Comparison of ENCODE assay signal across 30 mouse cellular contexts in the genomic region with DNA sequence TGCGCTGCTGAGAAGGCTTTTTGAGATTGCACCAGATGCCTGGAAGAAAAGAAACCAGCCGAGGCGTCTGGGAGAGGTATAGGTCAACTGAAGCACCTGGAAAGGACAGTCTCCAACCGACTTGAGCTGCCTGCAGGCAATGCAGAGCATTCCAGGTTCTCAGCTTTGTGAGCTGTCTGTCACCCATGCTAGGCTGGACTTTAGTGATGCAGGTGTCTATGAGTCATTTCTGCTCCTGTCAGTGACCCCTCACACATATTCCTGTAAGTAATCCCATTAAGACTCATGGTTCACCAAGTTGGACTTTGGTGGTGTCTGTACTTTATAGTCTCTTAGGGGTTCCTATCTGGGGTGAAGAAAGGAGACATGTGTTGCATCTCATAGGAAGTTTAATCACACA. TPM values are rescaled to one million over a fixed set of nuclear protein-coding genes. Genes with fewer than 3 reads are reported as not detected.
DNase-seq lines count a peak whose midpoint lies in the region; ATAC-seq and TF ChIP-seq lines count a peak whose summit lies in the region.
"Had no signal": no experiment of that assay in that cellular context is flagged by ENCODE, and none has a peak within 500 bp of the region (broad histone marks: within the 10 kb centered on the region; RNA-seq: fewer than 3 reads in every experiment).

No protein-coding gene starts in this region.

- no peak for ATAC-seq in kidney, embryonic 16.5 days (ENCODE audit: low FRiP score, low TSS enrichment)
- no peak for ATAC-seq in liver, postnatal 0 days
- ATAC-seq in intestine, postnatal 0 days: peak; percentile 87
- ATAC-seq: CD4-positive, CD25-positive, alpha-beta regulatory T cell, adult 4 months; forebrain, embryonic 13.5 days; forebrain, embryonic 16.5 days had no signal

- H3K4me1 ChIP-seq in kidney, adult 2 months (ENCODE audit: control insufficient read depth, insufficient read depth, low read length): peaks cover 16% of the 10 kb centered on the region
- H3K4me1 ChIP-seq in kidney, embryonic 16.5 days (ENCODE audit: insufficient read depth, low read length): 0 out of 2 replicates have a peak, but pooled peaks cover 6% of the 10 kb centered on the region
- peaks cover 36% of the 10 kb centered on the region for H3K4me1 ChIP-seq in liver, adult 2 months (ENCODE audit: control insufficient read depth, insufficient read depth, low read length)
- peaks cover 38% of the 10 kb centered on the region for H3K4me1 ChIP-seq in liver, postnatal 0 days (ENCODE audit: insufficient read depth)
- H3K4me1 ChIP-seq in intestine, postnatal 0 days (replicated peaks; ENCODE audit: control insufficient read depth, insufficient read depth, low read length): 0 out of 2 replicates have a peak, but pooled peaks cover 3% of the 10 kb centered on the region
- peaks cover 10% of the 10 kb centered on the region for H3K4me1 ChIP-seq in limb, embryonic 10.5 days
- H3K4me1 ChIP-seq: embryonic facial prominence, embryonic 13.5 days; hindbrain, embryonic 12.5 days; hindbrain, embryonic 15.5 days had no signal

- no peak overlapping the region for H3K9ac ChIP-seq in kidney, embryonic 16.5 days (replicated peaks; ENCODE audit: low read length)
- H3K9ac ChIP-seq in liver, adult 2 months (ENCODE audit: low read depth, low read length): no peak overlapping the region
- H3K9ac ChIP-seq in liver, postnatal 0 days (replicated peaks): no peak overlapping the region
- H3K9ac ChIP-seq in intestine, postnatal 0 days (ENCODE audit: low read depth, low read length): no peak overlapping the region
- H3K9ac ChIP-seq: embryonic facial prominence, embryonic 13.5 days; forebrain, embryonic 13.5 days; hindbrain, embryonic 12.5 days; hindbrain, embryonic 15.5 days had no signal

- peaks cover 28% of the 10 kb centered on the region; the same call in 1 of the 2 replicates for H3K79me2 ChIP-seq in liver, adult 2 months (ENCODE audit: control insufficient read depth, insufficient read depth, low read length)

- WGBS in kidney, adult 2 months: 82% methylated on average over 4 of the region's 4 CpGs
- WGBS in kidney, embryonic 16.5 days: 88% methylated on average over 4 of the region's 4 CpGs
- 93% methylated on average over 4 of the region's 4 CpGs for WGBS in liver, adult 2 months
- 75% methylated on average over 4 of the region's 4 CpGs for WGBS in liver, postnatal 0 days (ENCODE audit: insufficient replicate concordance)
- 79% methylated on average over 4 of the region's 4 CpGs for WGBS in intestine, postnatal 0 days
- 89% methylated on average over 4 of the region's 4 CpGs for WGBS in limb, embryonic 10.5 days

- TF ChIP-seq CTCF in kidney, adult 2 months (conservative IDR thresholded peaks at IDR 0.05; ENCODE audit: insufficient read depth, insufficient read length, low read depth, low read length): no peak
- TF ChIP-seq CTCF in liver, adult 2 months (IDR thresholded peaks at IDR 0.05; ENCODE audit: low read depth, low read length): no peak
- TF ChIP-seq CTCF in liver, postnatal 0 days (IDR thresholded peaks at IDR 0.05; ENCODE audit: low read depth): no peak
- TF ChIP-seq CTCF in intestine, postnatal 0 days (IDR thresholded peaks at IDR 0.05; ENCODE audit: low read depth): no peak

- TF ChIP-seq EP300 in liver, postnatal 0 days (IDR thresholded peaks at IDR 0.05; ENCODE audit: low read depth): no peak

- no peaks in the 10 kb centered on the region for H3K9me3 ChIP-seq in kidney, embryonic 16.5 days (ENCODE audit: low read length)
- H3K9me3 ChIP-seq in liver, postnatal 0 days (ENCODE audit: low read length): no peaks in the 10 kb centered on the region
- no peaks in the 10 kb centered on the region for H3K9me3 ChIP-seq in intestine, postnatal 0 days (ENCODE audit: control insufficient read depth)
- H3K9me3 ChIP-seq in limb, embryonic 10.5 days (replicated peaks): no peaks in the 10 kb centered on the region
- H3K9me3 ChIP-seq: embryonic facial prominence, embryonic 10.5 days; embryonic facial prominence, embryonic 13.5 days; forebrain, embryonic 10.5 days; forebrain, embryonic 13.5 days; hindbrain, embryonic 12.5 days; hindbrain, embryonic 15.5 days had no signal

- peak; percentile 25 for DNase-seq in kidney, adult 2 months
- peak; percentile 23 for DNase-seq in liver, adult 2 months (ENCODE audit: extremely low read depth, low read depth, low spot score)
- DNase-seq in liver, postnatal 0 days: no peak
- peak; percentile 91 for DNase-seq in fat pad, adult 2 months (ENCODE audit: extremely low read depth, low read depth, low spot score)
- DNase-seq in limb, embryonic 10.5 days (ENCODE audit: low spot score): no peak
- no peak for DNase-seq in left cerebral cortex, adult 8-10 months (ENCODE audit: low spot score in 2 of 2)
- DNase-seq: adrenal gland, adult 2 months; adrenal gland, postnatal 14 days; B cell, adult 2 months; cerebellum, adult 11 months; cerebellum, adult 2 months; cerebellum, adult 9-11 months; cerebellum, postnatal 25 days; embryo, embryonic 11 days; gastrocnemius, postnatal 10 days; gastrocnemius, postnatal 36 days; heart, adult 11 months had no signal

- H3K4me3 ChIP-seq in kidney, adult 2 months (ENCODE audit: insufficient read depth, low read depth, low read length): no peak overlapping the region
- H3K4me3 ChIP-seq in kidney, embryonic 16.5 days (ENCODE audit: low read length): no peak overlapping the region
- no peak overlapping the region for H3K4me3 ChIP-seq in liver, adult 2 months (ENCODE audit: insufficient read depth, low read depth, low read length)
- H3K4me3 ChIP-seq in liver, postnatal 0 days (ENCODE audit: low read depth, low read length): no peak overlapping the region
- H3K4me3 ChIP-seq in intestine, postnatal 0 days (ENCODE audit: low read depth, low read length): no peak overlapping the region
- no peak overlapping the region for H3K4me3 ChIP-seq in limb, embryonic 10.5 days
- H3K4me3 ChIP-seq: embryonic facial prominence, embryonic 10.5 days; embryonic facial prominence, embryonic 13.5 days; erythroblast, embryonic 14.5 days; forebrain, embryonic 10.5 days; forebrain, embryonic 13.5 days; hindbrain, embryonic 12.5 days; hindbrain, embryonic 15.5 days had no signal

- no peaks in the 10 kb centered on the region for H3K27me3 ChIP-seq in kidney, adult 2 months (replicated peaks; ENCODE audit: control insufficient read depth, insufficient read depth, low read length)
- no peaks in the 10 kb centered on the region for H3K27me3 ChIP-seq in kidney, embryonic 16.5 days (ENCODE audit: insufficient read depth, low read length)
- H3K27me3 ChIP-seq in liver, adult 2 months (ENCODE audit: control insufficient read depth, insufficient read depth, low read length): no peaks in the 10 kb centered on the region
- no peaks in the 10 kb centered on the region for H3K27me3 ChIP-seq in liver, postnatal 0 days (ENCODE audit: insufficient read depth, low read length)
- H3K27me3 ChIP-seq in intestine, postnatal 0 days (replicated peaks; ENCODE audit: control insufficient read depth, insufficient read depth, low read length): no peaks in the 10 kb centered on the region
- H3K27me3 ChIP-seq in limb, embryonic 10.5 days (ENCODE audit: low read depth, poor library complexity, severe bottlenecking): peaks cover 4% of the 10 kb centered on the region; the same call in 1 of the 2 replicates
- H3K27me3 ChIP-seq: embryonic facial prominence, embryonic 13.5 days; forebrain, embryonic 13.5 days; hindbrain, embryonic 12.5 days; hindbrain, embryonic 15.5 days had no signal

- H3K4me2 ChIP-seq in kidney, embryonic 16.5 days (replicated peaks; ENCODE audit: low read depth, low read length): no peak overlapping the region
- no peak overlapping the region for H3K4me2 ChIP-seq in liver, postnatal 0 days (ENCODE audit: low read depth, low read length)
- H3K4me2 ChIP-seq in intestine, postnatal 0 days (replicated peaks; ENCODE audit: low read depth): no peak overlapping the region
- H3K4me2 ChIP-seq: embryonic facial prominence, embryonic 13.5 days; forebrain, embryonic 13.5 days; heart, embryonic 11.5 days; hindbrain, embryonic 12.5 days; hindbrain, embryonic 15.5 days had no signal

- H3K36me3 ChIP-seq in kidney, adult 2 months (ENCODE audit: control insufficient read depth, insufficient read depth, low read length): no peaks in the 10 kb centered on the region
- no peaks in the 10 kb centered on the region for H3K36me3 ChIP-seq in kidney, embryonic 16.5 days (ENCODE audit: insufficient read depth, low read length)
- 0 out of 2 replicates have a peak, but pooled peaks cover 5% of the 10 kb centered on the region for H3K36me3 ChIP-seq in liver, adult 2 months (ENCODE audit: control insufficient read depth, insufficient read depth, low read length)
- H3K36me3 ChIP-seq in liver, postnatal 0 days (replicated peaks; ENCODE audit: insufficient read depth, low read length): no peaks in the 10 kb centered on the region
- H3K36me3 ChIP-seq in intestine, postnatal 0 days (ENCODE audit: control insufficient read depth, insufficient read depth): no peaks in the 10 kb centered on the region
- no peaks in the 10 kb centered on the region for H3K36me3 ChIP-seq in limb, embryonic 10.5 days
- H3K36me3 ChIP-seq: embryonic facial prominence, embryonic 10.5 days; embryonic facial prominence, embryonic 13.5 days; forebrain, embryonic 10.5 days; hindbrain, embryonic 12.5 days; hindbrain, embryonic 15.5 days had no signal

- no peak overlapping the region for H3K27ac ChIP-seq in kidney, adult 2 months (ENCODE audit: insufficient read depth, low read depth, low read length)
- H3K27ac ChIP-seq in kidney, embryonic 16.5 days (ENCODE audit: low read length): no peak overlapping the region
- H3K27ac ChIP-seq in liver, adult 2 months (replicated peaks; ENCODE audit: insufficient read depth, low read depth, low read length): no peak overlapping the region
- no peak overlapping the region for H3K27ac ChIP-seq in liver, postnatal 0 days (ENCODE audit: low read depth)
- H3K27ac ChIP-seq in intestine, postnatal 0 days (ENCODE audit: low read depth, low read length): peak overlapping the region; percentile 47
- H3K27ac ChIP-seq in limb, embryonic 10.5 days: no peak overlapping the region
- H3K27ac ChIP-seq: embryonic facial prominence, embryonic 10.5 days; embryonic facial prominence, embryonic 13.5 days; forebrain, embryonic 10.5 days; forebrain, embryonic 13.5 days; hindbrain, embryonic 12.5 days; hindbrain, embryonic 15.5 days had no signal

- TF ChIP-seq POLR2A in kidney, adult 2 months (IDR thresholded peaks at IDR 0.05; ENCODE audit: low read depth, low read length): no peak
- no peak for TF ChIP-seq POLR2A in liver, adult 2 months (IDR thresholded peaks at IDR 0.05; ENCODE audit: extremely low read depth, insufficient read depth, low read length)

RNA-seq across cellular contexts. Expression of gene Rbm47, which starts 31.4 kb away (rescaled TPM):
- polyA plus RNA-seq in kidney, adult 2 months (2012; rRNA removed): 156 and 171 TPM in 2 replicates
- polyA plus RNA-seq in kidney, embryonic 16.5 days (2015; fragmentation: Nextera tagmentation; extraction: Ambion mirVana): 75.0 and 85.6 TPM in 2 replicates
- total RNA-seq in liver, adult 2 months (2014; rRNA removed): 63.5 and 81.8 TPM in 2 replicates
- 47.4 and 58.7 TPM in 2 replicates for polyA plus RNA-seq in liver, adult 2 months (2012; rRNA removed)
- 20.5 and 22.8 TPM in 2 replicates for polyA plus RNA-seq in liver, postnatal 0 days (2015; fragmentation: Nextera tagmentation; extraction: Ambion mirVana)
- polyA plus RNA-seq in intestine, postnatal 0 days (2015; fragmentation: Nextera tagmentation; extraction: Ambion mirVana): 146 and 175 TPM in 2 replicates
- polyA plus RNA-seq in limb, embryonic 10.5 days (2016; fragmentation: Nextera tagmentation; extraction: Ambion mirVana): 1.1 TPM in 2 replicates
- 1 to 10 TPM in 3 of 4 experiments, under 1 TPM in 1; 0.70 to 3.3 (median 1.9) TPM for total RNA-seq in left cerebral cortex, adult 8-10 months (2022)
- total RNA-seq: MEL had no signal

Comparison
In these comparisons a context has a peak if more than half of its experiments do, and no peak if none do; other contexts are left out.
1. DNase-seq: peak in kidney, adult 2 months (single experiment), liver, adult 2 months (single experiment) and fat pad, adult 2 months (single experiment); none in liver, postnatal 0 days (single experiment), limb, embryonic 10.5 days (single experiment) and left cerebral cortex, adult 8-10 months (0 of 2).
2. RNA of gene Rbm47, which starts 31.4 kb away (polyA plus RNA-seq): 156 to 171 TPM in kidney, adult 2 months, 146 to 175 TPM in intestine, postnatal 0 days, 75.0 to 85.6 TPM in kidney, embryonic 16.5 days, 47.4 to 58.7 TPM in liver, adult 2 months and 20.5 to 22.8 TPM in liver, postnatal 0 days; 1.1 TPM in limb, embryonic 10.5 days; every median in the first group is over 10 times any median in the second.